Mouse (Mus musculus): ENCODE measurements around the gene Klkb1. TPM values are rescaled to one million over a fixed set of nuclear protein-coding genes. Genes with fewer than 3 reads are reported as not detected.

The Klkb1 gene
- total and polyA plus RNA-seq, 3 experiments, result not detected

DNA sequence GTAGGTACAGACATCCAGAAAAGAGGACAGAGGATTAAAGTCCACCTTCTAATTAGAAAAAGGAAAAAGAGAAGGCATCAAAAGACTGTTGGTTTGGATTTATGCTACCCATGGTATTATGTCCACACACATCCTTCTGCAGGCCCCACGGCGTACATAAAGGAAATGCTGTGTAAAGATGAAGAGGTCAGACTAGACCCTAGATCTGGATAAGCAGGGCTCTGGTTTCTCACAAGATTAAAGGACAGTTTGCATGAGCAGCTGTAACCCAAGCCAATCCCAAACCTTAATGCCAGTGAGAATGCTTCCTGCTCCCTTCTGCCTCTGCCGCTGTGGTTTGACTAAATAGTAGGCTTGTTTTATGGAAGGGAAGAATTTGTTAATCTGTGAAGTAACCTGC lies 17.2 kb downstream of the Klkb1 start:
- no peaks in the 10 kb centered on the region for H3K27me3 ChIP-seq (ENCODE audit: control insufficient read depth in 1 of 2, insufficient read depth in 2 of 2, low read length in 2 of 2)
- no peak for TF ChIP-seq CHD1 (IDR thresholded peaks at IDR 0.05; ENCODE audit: low read depth, low read length)
- TF ChIP-seq MYC (IDR thresholded peaks at IDR 0.05; ENCODE audit: low read depth, low read length), result no peak
- no peak for TF ChIP-seq NELFE (IDR thresholded peaks at IDR 0.05; ENCODE audit: low read depth, low read length)
- no peak for TF ChIP-seq GATA1 (IDR thresholded peaks at IDR 0.05; ENCODE audit: low read depth, low read length)
- TF ChIP-seq RAD21 (IDR thresholded peaks at IDR 0.05; ENCODE audit: low read depth, low read length), result no peak
- no peak for TF ChIP-seq USF2 (IDR thresholded peaks at IDR 0.05; ENCODE audit: borderline replicate concordance in 1 of 2, insufficient read depth in 1 of 2, low read depth in 1 of 2, low read length in 2 of 2)
- no peak for TF ChIP-seq TCF12 (IDR thresholded peaks at IDR 0.05; ENCODE audit: low read depth, low read length)
- TF ChIP-seq E2F4 (IDR thresholded peaks at IDR 0.05; ENCODE audit: borderline replicate concordance, low read depth, low read length), result no peak
- no peak overlapping the region for H3K9ac ChIP-seq (ENCODE audit: control insufficient read depth, low read depth, low read length, poor library complexity, severe bottlenecking)
- H3K27ac ChIP-seq (ENCODE audit: control insufficient read depth, low read depth, low read length), result no peak overlapping the region
- no peaks in the 10 kb centered on the region for H3K36me3 ChIP-seq (ENCODE audit: control insufficient read depth in 1 of 2, insufficient read depth in 2 of 2, low read length in 2 of 2)
- no peaks in the 10 kb centered on the region for H3K79me2 ChIP-seq (ENCODE audit: control insufficient read depth, insufficient read depth, low read length, poor library complexity)
- H3K9me3 ChIP-seq (replicated peaks; ENCODE audit: insufficient read depth, low read length), result no peaks in the 10 kb centered on the region
- no peak for DNase-seq (ENCODE audit: low read depth, low spot score)
- no peak overlapping the region for H3K4me3 ChIP-seq (ENCODE audit: control insufficient read depth in 1 of 2, insufficient read depth in 1 of 2, low read depth in 2 of 2, low read length in 2 of 2)
- no peaks in the 10 kb centered on the region for H3K4me1 ChIP-seq (ENCODE audit: control insufficient read depth in 1 of 2, insufficient read depth in 2 of 2, low read length in 2 of 2)

DNA sequence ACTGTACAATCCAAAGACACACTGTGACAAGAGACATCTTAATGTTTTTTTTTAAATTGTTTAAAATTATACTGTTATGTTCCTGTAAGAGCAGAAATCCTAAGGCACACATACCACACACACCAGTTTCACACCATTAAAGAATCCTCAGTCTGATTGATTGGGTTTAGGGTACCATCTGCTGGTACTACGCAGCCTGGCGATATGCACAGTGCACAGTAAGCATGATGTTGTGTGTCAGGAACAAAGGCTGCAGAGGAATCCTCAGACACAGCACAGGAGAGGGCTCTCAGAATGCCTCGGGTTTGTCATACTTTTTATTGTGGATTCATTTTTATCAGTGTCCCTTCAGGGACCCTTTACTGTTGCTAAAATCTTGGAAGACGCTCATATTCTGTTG lies 20.3 kb downstream of the Klkb1 start:
- no peak for TF ChIP-seq JUND (IDR thresholded peaks at IDR 0.05; ENCODE audit: low read depth, low read length)
- no peak for TF ChIP-seq GABPA (IDR thresholded peaks at IDR 0.05; ENCODE audit: low read depth, low read length)
- no peak for TF ChIP-seq CHD2 (IDR thresholded peaks at IDR 0.05; ENCODE audit: low read length)
- TF ChIP-seq MEF2A (IDR thresholded peaks at IDR 0.05; ENCODE audit: extremely low read depth, insufficient replicate concordance, low read depth, low read length, poor library complexity, severe bottlenecking), result no peak
- TF ChIP-seq MYC (IDR thresholded peaks at IDR 0.05; ENCODE audit: low read depth, low read length), result no peak
- no peak for TF ChIP-seq ZKSCAN1 (IDR thresholded peaks at IDR 0.05; ENCODE audit: low read depth, low read length)
- no peak for TF ChIP-seq GATA1 (IDR thresholded peaks at IDR 0.05; ENCODE audit: low read depth, low read length)
- no peak for TF ChIP-seq USF1 (IDR thresholded peaks at IDR 0.05; ENCODE audit: low read depth, low read length)
- no peak for TF ChIP-seq CTCF (IDR thresholded peaks at IDR 0.05 in 2 of 3, conservative IDR thresholded peaks at IDR 0.05 in 1 of 3; ENCODE audit: control insufficient read depth in 1 of 3, insufficient read depth in 1 of 3, low read depth in 2 of 3, low read length in 3 of 3, poor library complexity in 1 of 3, severe bottlenecking in 1 of 3)
- TF ChIP-seq POLR2A (IDR thresholded peaks at IDR 0.05; ENCODE audit: control insufficient read depth in 1 of 2, insufficient read depth in 1 of 2, low read depth in 1 of 2, low read length in 2 of 2, poor library complexity in 1 of 2), result no peak
- TF ChIP-seq HCFC1 (IDR thresholded peaks at IDR 0.05; ENCODE audit: low read depth, low read length), result no peak
- TF ChIP-seq USF2 (IDR thresholded peaks at IDR 0.05; ENCODE audit: borderline replicate concordance in 1 of 2, insufficient read depth in 1 of 2, low read depth in 1 of 2, low read length in 2 of 2), result no peak
- TF ChIP-seq ZNF384 (IDR thresholded peaks at IDR 0.05; ENCODE audit: low read depth, low read length), result no peak
- DNase-seq (ENCODE audit: low read depth, low spot score), result no peak
- H3K9ac ChIP-seq (ENCODE audit: control insufficient read depth, low read depth, low read length, poor library complexity, severe bottlenecking), result no peak overlapping the region
- no peaks in the 10 kb centered on the region for H3K27me3 ChIP-seq (ENCODE audit: control insufficient read depth in 1 of 2, insufficient read depth in 2 of 2, low read length in 2 of 2)
- no peak overlapping the region for H3K27ac ChIP-seq (ENCODE audit: control insufficient read depth, low read depth, low read length)
- H3K4me3 ChIP-seq (ENCODE audit: control insufficient read depth in 1 of 2, insufficient read depth in 1 of 2, low read depth in 2 of 2, low read length in 2 of 2), result no peak overlapping the region
- no peaks in the 10 kb centered on the region for H3K79me2 ChIP-seq (ENCODE audit: control insufficient read depth, insufficient read depth, low read length, poor library complexity)
- no peaks in the 10 kb centered on the region for H3K9me3 ChIP-seq (replicated peaks; ENCODE audit: insufficient read depth, low read length)
- H3K4me1 ChIP-seq (ENCODE audit: control insufficient read depth in 1 of 2, insufficient read depth in 2 of 2, low read length in 2 of 2), result no peaks in the 10 kb centered on the region
- no peaks in the 10 kb centered on the region for H3K36me3 ChIP-seq (ENCODE audit: control insufficient read depth in 1 of 2, insufficient read depth in 2 of 2, low read length in 2 of 2)
